Mouse (Mus musculus) layer of hippocampus, adult 6 months (tissue): ENCODE measurements around the gene Clptm1. TPM values are rescaled to one million over a fixed set of nuclear protein-coding genes. Genes with fewer than 3 reads are reported as not detected.

Experiments used
- long read RNA-seq, 2 experiments: library from polyadenylated mRNA; unstranded; transcript quantifications; one replicate each; pipeline ENCODE4 v2.0.0; 2019 to 2020
- polyA plus RNA-seq: library from polyadenylated mRNA; unstranded; fragments of <200 nt; fragmentation: Nextera tagmentation; gene quantifications from 2 replicates; pipeline ENCODE4 v1.2.3, GENCODE M21; 2021

Clptm1 gene
- polyA plus RNA-seq: 102 and 108 TPM in 2 replicates
- long read RNA-seq, experiment 1, full-length matches to known transcripts: 308 of 393 reads
- long read RNA-seq, experiment 1, partial matches to known transcripts: 68 of 393 reads
- long read RNA-seq, experiment 1, other reads (novel, unspliced or antisense): 17 of 393 reads
- long read RNA-seq, experiment 2, full-length matches to known transcripts: 1,359 of 1,485 reads
- long read RNA-seq, experiment 2, partial matches to known transcripts: 53 of 1,485 reads
- long read RNA-seq, experiment 2, other reads (novel, unspliced or antisense): 73 of 1,485 reads

GRCm38 (mm10) chr7:19664955-19665841, at the start of gene Clptm1:
Clptm1 (minus strand) TSS chr7:19665033.

GRCm38 (mm10) chr7:19698907-19699826, 34.3 kb upstream of the Clptm1 start, which contains the start of gene Apoe:
Apoe (minus strand) TSS chr7:19699188.

DNA sequence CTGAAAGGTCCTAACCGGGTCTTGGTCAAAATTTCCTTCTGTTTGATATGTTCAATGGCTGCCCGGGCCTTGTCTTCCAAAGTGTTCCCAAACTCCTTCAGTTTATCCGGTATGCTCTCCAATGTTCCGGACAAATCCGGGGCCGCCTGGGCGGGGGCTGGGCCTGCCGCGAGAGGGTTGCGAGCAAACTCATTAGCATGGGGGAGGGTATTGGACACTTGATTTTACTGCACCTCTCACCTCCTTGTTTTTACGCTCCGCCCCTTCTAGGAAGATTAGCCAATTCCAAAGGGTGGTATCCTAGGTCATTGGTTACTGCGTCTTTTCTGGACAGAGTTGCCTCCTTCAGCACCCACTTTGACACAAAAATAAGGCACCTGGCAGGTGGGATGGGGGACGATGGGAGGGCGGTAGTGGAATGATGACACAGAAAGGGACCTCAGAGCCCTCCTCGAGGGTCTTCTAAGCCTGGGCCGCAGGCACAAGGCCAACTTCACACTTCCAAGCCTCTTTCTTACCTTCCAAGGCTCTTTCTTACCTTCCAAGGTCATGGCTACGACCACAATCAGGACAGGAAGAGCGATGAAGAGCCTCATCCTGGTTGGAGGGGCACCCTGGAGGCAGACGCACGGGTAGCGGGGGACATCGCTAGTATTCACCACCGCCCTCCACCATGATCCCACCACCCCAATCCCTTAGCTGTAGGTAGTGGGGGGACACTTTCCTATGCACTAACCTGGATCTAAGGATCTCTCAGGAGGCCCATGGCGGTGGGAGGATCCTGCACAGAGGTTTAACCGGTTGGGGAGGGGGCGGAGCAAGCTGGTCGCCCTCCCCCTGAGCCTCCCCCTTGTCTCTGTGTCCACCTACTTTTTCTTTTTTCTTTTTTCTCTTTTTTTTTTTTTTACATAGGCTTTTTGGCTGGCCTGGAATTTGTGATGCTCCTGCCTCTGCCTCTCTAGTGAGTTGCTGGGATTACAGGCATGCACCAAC, 27.3 kb upstream of the Clptm1 start, which contains the start of gene Apoc1:
Apoc1 (minus strand) TSS at position 788 of the 993 bp plus-strand sequence.

DNA sequence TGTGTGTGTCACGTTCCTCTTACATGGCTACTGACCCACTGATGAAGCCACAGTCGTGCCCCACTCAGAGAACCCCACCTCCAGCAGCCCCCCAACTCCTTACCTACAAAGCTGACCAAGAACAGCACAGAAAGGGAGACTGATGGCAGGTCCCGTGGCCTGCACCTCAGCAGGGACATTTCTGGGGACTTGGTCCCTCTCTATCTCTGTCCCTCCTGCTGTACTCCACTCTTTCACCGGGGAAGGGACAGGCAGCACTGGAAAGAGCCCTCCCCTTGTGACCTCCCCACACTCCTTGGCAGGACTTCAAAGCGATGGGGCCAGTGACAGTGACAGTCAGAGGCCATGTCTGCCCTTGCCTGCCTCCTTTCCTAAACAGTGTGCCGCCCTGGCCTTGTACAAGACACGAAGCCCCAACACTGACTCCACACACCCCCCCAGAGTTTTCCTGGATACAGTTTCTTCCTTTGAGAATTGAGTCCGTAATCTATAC, 16.4 kb upstream of the Clptm1 start, which contains the start of the genes Gm44805 and Apoc4:
Gm44805 (minus strand) TSS at position 222 of the 493 bp plus-strand sequence.
Apoc4 (minus strand) TSS at position 278 of the 493 bp plus-strand sequence.

DNA sequence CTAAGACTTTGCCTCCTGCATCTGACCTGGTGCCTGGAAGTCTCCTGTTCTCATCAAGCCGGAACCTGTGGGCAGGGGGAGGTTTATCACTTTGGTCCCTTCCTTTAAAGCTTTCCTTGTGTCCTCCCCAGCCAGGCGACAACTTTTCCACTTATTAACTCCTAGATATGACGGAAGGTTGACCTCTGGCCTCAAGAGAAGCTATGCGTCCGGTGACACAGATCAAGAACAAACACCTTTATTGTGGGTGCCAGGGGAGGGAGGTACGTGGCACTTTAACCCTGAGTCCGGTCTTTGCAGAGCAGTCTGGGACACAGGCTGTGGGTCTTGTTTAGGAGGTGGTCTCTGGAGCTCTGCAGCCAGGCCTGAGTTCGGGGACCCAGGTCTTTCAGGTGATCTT, 13.0 kb upstream of the Clptm1 start, which contains the start of gene Apoc2:
Apoc2 (minus strand) TSS at position 70 of the 400 bp plus-strand sequence.

GRCm38 (mm10) chr7:19629361-19629734, 35.5 kb downstream of the Clptm1 start, which contains the start of gene Relb:
Relb (minus strand) TSS chr7:19629438.

DNA sequence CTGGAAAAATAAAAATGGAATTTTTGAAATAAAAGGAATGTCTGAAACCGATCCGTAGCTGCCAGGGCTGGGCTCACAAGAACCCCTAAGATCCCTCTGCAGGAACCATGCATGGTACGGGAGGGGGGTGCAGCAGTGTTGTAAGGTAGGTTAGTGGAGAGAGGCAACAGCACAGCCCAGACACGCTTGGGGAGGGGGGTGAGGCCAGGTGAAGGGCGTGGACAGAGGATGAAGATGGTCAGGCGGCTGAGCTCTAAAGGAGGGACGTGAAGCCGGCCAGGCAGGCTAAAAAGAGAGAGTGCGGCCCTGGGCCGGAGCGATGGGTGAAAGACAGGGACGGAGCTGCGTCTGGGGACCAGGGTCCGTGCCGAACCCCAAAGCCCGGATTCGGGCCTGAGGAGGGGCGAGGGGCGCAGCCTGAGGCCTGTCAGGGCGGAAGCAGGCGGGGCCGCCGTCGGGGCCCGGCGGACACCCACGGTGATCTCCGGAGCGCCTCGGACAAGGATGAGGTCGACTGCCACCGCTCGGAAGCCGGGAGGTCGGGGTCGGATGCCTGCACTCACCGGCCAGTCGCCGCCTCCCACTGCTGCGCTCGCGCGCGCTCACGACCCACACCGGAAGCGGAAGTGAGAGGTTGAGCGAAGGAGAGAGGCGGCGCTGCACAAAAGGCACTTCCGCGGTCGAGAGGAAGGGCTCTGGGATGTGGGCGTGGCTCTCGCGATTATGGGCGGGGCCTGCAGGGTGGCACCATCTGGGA, 60.8 kb downstream of the Clptm1 start, which contains the start of gene Clasrp:
Clasrp (minus strand) TSS at position 638 of the 757 bp plus-strand sequence.

Other genes with a start within 250 kb of the Clptm1 start
- gene Mark4, start 206.2 kb downstream of the Clptm1 start, polyA plus RNA-seq: 6.5 and 8.2 TPM in 2 replicates
- 0.30 and 0.44 TPM in 2 replicates for gene Exoc3l2, start 201.7 kb downstream of the Clptm1 start, polyA plus RNA-seq
- 4.2 TPM in 2 replicates for gene Bloc1s3, start 156.7 kb downstream of the Clptm1 start, polyA plus RNA-seq
- 39.0 and 48.4 TPM in 2 replicates for gene Trappc6a, start 156.6 kb downstream of the Clptm1 start, polyA plus RNA-seq
- gene Nkpd1, start 147.2 kb downstream of the Clptm1 start, polyA plus RNA-seq: 1.1 and 1.4 TPM in 2 replicates
- gene Ppp1r37, start 102.0 kb downstream of the Clptm1 start, polyA plus RNA-seq: 1.7 and 2.4 TPM in 2 replicates
- 0.60 and 1.7 TPM in 2 replicates for gene Zfp296, start 87.7 kb downstream of the Clptm1 start, polyA plus RNA-seq
- 136 and 146 TPM in 2 replicates for gene Gemin7, start 87.4 kb downstream of the Clptm1 start, polyA plus RNA-seq
- gene Clasrp, start 60.5 kb downstream of the Clptm1 start, polyA plus RNA-seq: 8.7 and 9.9 TPM in 2 replicates
- 10.4 and 11.2 TPM in 2 replicates for gene Relb, start 35.6 kb downstream of the Clptm1 start, polyA plus RNA-seq
- gene Apoc2, start 12.9 kb upstream of the Clptm1 start, polyA plus RNA-seq: not detected in 2 replicates
- not detected in 2 replicates for gene Gm44805, start 16.4 kb upstream of the Clptm1 start, polyA plus RNA-seq
- not detected in 2 replicates for gene Apoc4, start 16.4 kb upstream of the Clptm1 start, polyA plus RNA-seq
- 6.6 and 10.7 TPM in 2 replicates for gene Apoc1, start 27.6 kb upstream of the Clptm1 start, polyA plus RNA-seq
- gene Apoe, start 34.2 kb upstream of the Clptm1 start, polyA plus RNA-seq: 9,624 and 9,681 TPM in 2 replicates
- gene Tomm40, start 50.4 kb upstream of the Clptm1 start, polyA plus RNA-seq: 158 and 171 TPM in 2 replicates
- gene Nectin2, start 85.5 kb upstream of the Clptm1 start, polyA plus RNA-seq: 4.7 and 6.5 TPM in 2 replicates
- 8.8 and 9.8 TPM in 2 replicates for gene Bcam, start 106.0 kb upstream of the Clptm1 start, polyA plus RNA-seq
- gene Cblc, start 131.8 kb upstream of the Clptm1 start, polyA plus RNA-seq: 0.11 TPM in 1 of 2 replicates, not detected in the other
- gene Bcl3, start 157.7 kb upstream of the Clptm1 start, polyA plus RNA-seq: 0.46 and 0.52 TPM in 2 replicates
- gene Gm19345, start 187.0 kb upstream of the Clptm1 start, polyA plus RNA-seq: 3.9 and 5.1 TPM in 2 replicates
- gene Ceacam16, start 196.3 kb upstream of the Clptm1 start, polyA plus RNA-seq: 0.13 TPM in 1 of 2 replicates, not detected in the other
- not detected in 2 replicates for gene Ceacam19, start 222.9 kb upstream of the Clptm1 start, polyA plus RNA-seq